Mouse (Mus musculus) embryonic facial prominence, embryonic 15.5 days (tissue): ENCODE measurements around the gene Abcc4. TPM values are rescaled to one million over a fixed set of nuclear protein-coding genes. Genes with fewer than 3 reads are reported as not detected.

ENCODE experiments used
- ATAC-seq: fragments of 200-750 bp; cut with Nextera tagmentation; 2 replicates; pipeline ENCODE4 v1.8.0; 2017; ENCODE audit warnings: low read depth, moderate TSS enrichment; ENCODE audit not compliant: insufficient number of reproducible peaks, low FRiP score, low TSS enrichment
- H3K27ac ChIP-seq: fragments of 300-500 bp; sonication (generic); replicated peaks from 2 replicates; pipeline ENCODE4 v1.5.1; 2015; ENCODE audit warnings: mild to moderate bottlenecking, inconsistent platforms
- H3K27me3 ChIP-seq: fragments of 300-500 bp; sonication (generic); 2 replicates; pipeline ENCODE4 v1.6.1; 2015; ENCODE audit warnings: inconsistent platforms
- H3K36me3 ChIP-seq: fragments of 300-500 bp; sonication (generic); 2 replicates; pipeline ENCODE4 v1.6.1; 2015; ENCODE audit warnings: mild to moderate bottlenecking, inconsistent platforms
- H3K4me1 ChIP-seq: fragments of 300-500 bp; sonication (generic); 2 replicates; pipeline ENCODE4 v1.6.1; 2015; ENCODE audit warnings: inconsistent platforms
- H3K4me2 ChIP-seq: fragments of 300-500 bp; sonication (generic); replicated peaks from 2 replicates; pipeline ENCODE4 v1.6.1; 2015; ENCODE audit warnings: mild to moderate bottlenecking, inconsistent platforms
- H3K4me3 ChIP-seq: fragments of 300-500 bp; sonication (generic); replicated peaks from 2 replicates; pipeline ENCODE4 v1.5.1; 2015; ENCODE audit warnings: mild to moderate bottlenecking, inconsistent platforms
- H3K9ac ChIP-seq: fragments of 300-500 bp; sonication (generic); 2 replicates; pipeline ENCODE4 v1.6.1; 2015; ENCODE audit warnings: inconsistent platforms
- H3K9me3 ChIP-seq: fragments of 300-500 bp; sonication (generic); replicated peaks from 2 replicates; pipeline ENCODE4 v1.6.1; 2016; ENCODE audit warnings: inconsistent platforms
- WGBS: fragments of 180-500 bp; shearing (Covaris S2); methylation state at CpG from one replicate; pipeline ENCODE4 v1.1.7; 2015; 5-methylcytosine and 5-hydroxymethylcytosine counted together
- polyA plus RNA-seq: library from polyadenylated mRNA; unstranded; fragments of >200 nt; fragmentation: Nextera tagmentation; extraction: Ambion mirVana; gene quantifications from 2 replicates; pipeline ENCODE4 v1.2.1, GENCODE M21; 2015

The Abcc4 gene
- polyA plus RNA-seq, 1 experiment from 2014 or later = 4.3 TPM

- ATAC-seq = peak; percentile 70
- H3K4me1 ChIP-seq = peaks cover 7% of the 10 kb centered on the region; the same call in 1 of the 2 replicates
- no peaks in the 10 kb centered on the region for H3K36me3 ChIP-seq
- H3K9me3 ChIP-seq = no peaks in the 10 kb centered on the region
- WGBS = 53% methylated on average over 15 of the region's 15 CpGs
- no peak overlapping the region for H3K9ac ChIP-seq
- no peaks in the 10 kb centered on the region for H3K27me3 ChIP-seq
- H3K4me2 ChIP-seq = no peak overlapping the region
- no peak overlapping the region for H3K4me3 ChIP-seq
- no peak overlapping the region for H3K27ac ChIP-seq
These were observed 70.4 kb downstream of the Abcc4 start for GRCm38 (mm10) chr14:118635493-118636183.

- Histone ChIP-seq H3K27ac (no peak overlapping the region), H3K36me3 (no peaks in the 10 kb centered on the region), H3K27me3 (no peaks in the 10 kb centered on the region), H3K9me3 (no peaks in the 10 kb centered on the region), H3K4me1 (no peaks in the 10 kb centered on the region), H3K9ac (no peak overlapping the region), H3K4me2 (no peak overlapping the region), H3K4me3 (no peak overlapping the region)
- WGBS = 69% methylated on average over 8 of the region's 8 CpGs
- no peak for ATAC-seq
These were observed 76.4 kb downstream of the Abcc4 start for GRCm38 (mm10) chr14:118629649-118630048.

GRCm38 (mm10) chr14:118621449-118621789, 84.6 kb downstream of the Abcc4 start:
- Histone ChIP-seq H3K27ac (no peak overlapping the region), H3K27me3 (no peaks in the 10 kb centered on the region), H3K4me3 (no peak overlapping the region), H3K4me2 (no peak overlapping the region), H3K4me1 (no peaks in the 10 kb centered on the region), H3K9ac (no peak overlapping the region), H3K9me3 (no peaks in the 10 kb centered on the region), H3K36me3 (no peaks in the 10 kb centered on the region)
- 61% methylated on average over 3 of the region's 3 CpGs for WGBS
- ATAC-seq = no peak

- WGBS = 73% methylated on average over 6 of the region's 6 CpGs
- Histone ChIP-seq H3K9me3 (no peaks in the 10 kb centered on the region), H3K4me2 (no peak overlapping the region), H3K4me3 (no peak overlapping the region), H3K27me3 (no peaks in the 10 kb centered on the region), H3K9ac (no peak overlapping the region), H3K27ac (no peak overlapping the region), H3K4me1 (no peaks in the 10 kb centered on the region), H3K36me3 (no peaks in the 10 kb centered on the region)
- no peak for ATAC-seq
These were observed 85.1 kb downstream of the Abcc4 start for GRCm38 (mm10) chr14:118620773-118621448.

GRCm38 (mm10) chr14:118616698-118617311, 89.2 kb downstream of the Abcc4 start:
- 69% methylated on average over 12 of the region's 12 CpGs for WGBS
- H3K36me3 ChIP-seq = no peaks in the 10 kb centered on the region
- ATAC-seq = no peak
- no peaks in the 10 kb centered on the region for H3K9me3 ChIP-seq
- H3K9ac ChIP-seq = no peak overlapping the region
- no peak overlapping the region for H3K27ac ChIP-seq
- no peaks in the 10 kb centered on the region for H3K27me3 ChIP-seq
- no peak overlapping the region for H3K4me3 ChIP-seq
- H3K4me1 ChIP-seq = no peaks in the 10 kb centered on the region
- no peak overlapping the region for H3K4me2 ChIP-seq

GRCm38 (mm10) chr14:118613734-118614133, 92.3 kb downstream of the Abcc4 start:
- WGBS = 77% methylated on average over 9 of the region's 9 CpGs
- Histone ChIP-seq H3K27me3 (no peaks in the 10 kb centered on the region), H3K4me3 (no peak overlapping the region), H3K27ac (no peak overlapping the region), H3K36me3 (no peaks in the 10 kb centered on the region), H3K9me3 (no peaks in the 10 kb centered on the region), H3K9ac (no peak overlapping the region), H3K4me2 (no peak overlapping the region), H3K4me1 (no peaks in the 10 kb centered on the region)
- ATAC-seq = no peak

GRCm38 (mm10) chr14:118611714-118612113, 94.3 kb downstream of the Abcc4 start:
- no peak for ATAC-seq
- 73% methylated on average over 17 of the region's 17 CpGs for WGBS
- no peaks in the 10 kb centered on the region for H3K36me3 ChIP-seq
- no peaks in the 10 kb centered on the region for H3K4me1 ChIP-seq
- no peak overlapping the region for H3K4me3 ChIP-seq
- no peaks in the 10 kb centered on the region for H3K9me3 ChIP-seq
- H3K9ac ChIP-seq = no peak overlapping the region
- no peak overlapping the region for H3K4me2 ChIP-seq
- no peaks in the 10 kb centered on the region for H3K27me3 ChIP-seq
- H3K27ac ChIP-seq = no peak overlapping the region

GRCm38 (mm10) chr14:118610786-118611185, 95.2 kb downstream of the Abcc4 start:
- Histone ChIP-seq H3K9me3 (no peaks in the 10 kb centered on the region), H3K9ac (no peak overlapping the region), H3K36me3 (no peaks in the 10 kb centered on the region), H3K4me3 (no peak overlapping the region), H3K27ac (no peak overlapping the region), H3K4me2 (no peak overlapping the region), H3K27me3 (no peaks in the 10 kb centered on the region), H3K4me1 (no peaks in the 10 kb centered on the region)
- ATAC-seq = no peak
- 95% methylated on average over 11 of the region's 11 CpGs for WGBS

- ATAC-seq = no peak
- no peaks in the 10 kb centered on the region for H3K27me3 ChIP-seq
- no peak overlapping the region for H3K4me3 ChIP-seq
- no peak overlapping the region for H3K4me2 ChIP-seq
- no peak overlapping the region for H3K9ac ChIP-seq
- H3K27ac ChIP-seq = no peak overlapping the region
- 54% methylated on average over 16 of the region's 16 CpGs for WGBS
- no peaks in the 10 kb centered on the region for H3K4me1 ChIP-seq
- H3K9me3 ChIP-seq = no peaks in the 10 kb centered on the region
- H3K36me3 ChIP-seq = no peaks in the 10 kb centered on the region
These were observed 97.1 kb downstream of the Abcc4 start for GRCm38 (mm10) chr14:118608816-118609465.

GRCm38 (mm10) chr14:118608317-118608716, 97.7 kb downstream of the Abcc4 start:
- 88% methylated on average over 7 of the region's 7 CpGs for WGBS
- H3K27me3 ChIP-seq = no peaks in the 10 kb centered on the region
- H3K4me2 ChIP-seq = no peak overlapping the region
- no peak overlapping the region for H3K27ac ChIP-seq
- H3K4me1 ChIP-seq = no peaks in the 10 kb centered on the region
- no peak for ATAC-seq
- H3K9ac ChIP-seq = no peak overlapping the region
- no peaks in the 10 kb centered on the region for H3K36me3 ChIP-seq
- H3K4me3 ChIP-seq = no peak overlapping the region
- no peaks in the 10 kb centered on the region for H3K9me3 ChIP-seq

- no peak overlapping the region for H3K4me3 ChIP-seq
- no peak overlapping the region for H3K27ac ChIP-seq
- H3K36me3 ChIP-seq = no peaks in the 10 kb centered on the region
- H3K9ac ChIP-seq = no peak overlapping the region
- ATAC-seq = no peak
- H3K9me3 ChIP-seq = no peaks in the 10 kb centered on the region
- 87% methylated on average over 9 of the region's 9 CpGs for WGBS
- H3K27me3 ChIP-seq = no peaks in the 10 kb centered on the region
- no peaks in the 10 kb centered on the region for H3K4me1 ChIP-seq
- no peak overlapping the region for H3K4me2 ChIP-seq
These were observed 99.5 kb downstream of the Abcc4 start for GRCm38 (mm10) chr14:118606476-118606875.
